Mouse (Mus musculus): ENCODE data around the gene Aoc2. TPM values are rescaled to one million over a fixed set of nuclear protein-coding genes. Genes with fewer than 3 reads are reported as not detected.

The Aoc2 gene
- polyA plus RNA-seq, 1 experiment, result 1.2 TPM

- H3K36me3 ChIP-seq (ENCODE audit: control insufficient read depth, insufficient read depth), result no peaks in the 10 kb centered on the region
- H3K79me2 ChIP-seq (ENCODE audit: control insufficient read depth, insufficient read depth), result no peaks in the 10 kb centered on the region
- H3K4me3 ChIP-seq, result no peak overlapping the region
- no peak overlapping the region for H3K4me2 ChIP-seq (ENCODE audit: low read depth)
- no peaks in the 10 kb centered on the region for H3K27me3 ChIP-seq (ENCODE audit: control insufficient read depth, insufficient read depth, insufficient read length)
- TF ChIP-seq MAX (IDR thresholded peaks at IDR 0.05; ENCODE audit: low read depth), result no peak
- no peak for TF ChIP-seq MYOG (IDR thresholded peaks at IDR 0.05; ENCODE audit: control insufficient read depth in 1 of 3, insufficient read depth in 1 of 3, insufficient read length in 2 of 3, low read depth in 2 of 3)
- TF ChIP-seq TCF3 (IDR thresholded peaks at IDR 0.05; ENCODE audit: insufficient read length, low read depth), result no peak
- TF ChIP-seq POLR2A (IDR thresholded peaks at IDR 0.05; ENCODE audit: insufficient read length, low read depth), result no peak
- no peak for TF ChIP-seq CEBPB (IDR thresholded peaks at IDR 0.05; ENCODE audit: insufficient read depth, poor library complexity, severe bottlenecking)
- no peak for TF ChIP-seq E2F4 (IDR thresholded peaks at IDR 0.05; ENCODE audit: insufficient read depth)
- TF ChIP-seq SRF (IDR thresholded peaks at IDR 0.05; ENCODE audit: control insufficient read depth, insufficient read length, low read depth), result no peak
- TF ChIP-seq USF1 (IDR thresholded peaks at IDR 0.05; ENCODE audit: low read depth), result no peak
- no peak for TF ChIP-seq MYOD1 (IDR thresholded peaks at IDR 0.05; ENCODE audit: control insufficient read depth in 1 of 3, insufficient read length in 2 of 3, low read depth in 2 of 3)
- no peak for TF ChIP-seq REST (IDR thresholded peaks at IDR 0.05; ENCODE audit: insufficient read depth, insufficient read length)
- no peak for TF ChIP-seq TCF12 (IDR thresholded peaks at IDR 0.05; ENCODE audit: insufficient read depth, poor library complexity, severe bottlenecking)
- no peak for TF ChIP-seq POLR2AphosphoS2 (IDR thresholded peaks at IDR 0.05; ENCODE audit: insufficient read length, low read depth)
- no peak overlapping the region for H3ac ChIP-seq (ENCODE audit: control insufficient read depth, insufficient read length)
These were observed 10.8 kb downstream of the Aoc2 start for GRCm38 (mm10) chr11:101335685-101336084.

GRCm38 (mm10) chr11:101338123-101338760 lies 13.4 kb downstream of the Aoc2 start:
- peak overlapping the region; percentile 93 for H3K4me2 ChIP-seq (ENCODE audit: low read depth)
- peak overlapping the region; percentile 13 for H3K4me3 ChIP-seq
- TF ChIP-seq E2F4 (IDR thresholded peaks at IDR 0.05; ENCODE audit: insufficient read depth) (no peak), MAX (IDR thresholded peaks at IDR 0.05; ENCODE audit: low read depth) (no peak), REST (IDR thresholded peaks at IDR 0.05; ENCODE audit: insufficient read depth, insufficient read length) (no peak), CEBPB (IDR thresholded peaks at IDR 0.05; ENCODE audit: insufficient read depth, poor library complexity, severe bottlenecking) (no peak), MYOD1 (IDR thresholded peaks at IDR 0.05; ENCODE audit: control insufficient read depth in 1 of 3, insufficient read length in 2 of 3, low read depth in 2 of 3) (no peak), TCF12 (IDR thresholded peaks at IDR 0.05; ENCODE audit: insufficient read depth, poor library complexity, severe bottlenecking) (no peak)
- no peaks in the 10 kb centered on the region for H3K27me3 ChIP-seq (ENCODE audit: control insufficient read depth, insufficient read depth, insufficient read length)
- H3K36me3 ChIP-seq (ENCODE audit: control insufficient read depth, insufficient read depth), result no peaks in the 10 kb centered on the region
- H3ac ChIP-seq (ENCODE audit: control insufficient read depth, insufficient read length), result no peak overlapping the region
- H3K79me2 ChIP-seq (ENCODE audit: control insufficient read depth, insufficient read depth), result no peaks in the 10 kb centered on the region

GRCm38 (mm10) chr11:101347083-101347775 lies 22.4 kb downstream of the Aoc2 start:
- TF ChIP-seq USF1 (IDR thresholded peaks at IDR 0.05; ENCODE audit: low read depth) (no peak), TCF3 (IDR thresholded peaks at IDR 0.05; ENCODE audit: insufficient read length, low read depth) (no peak), POLR2A (IDR thresholded peaks at IDR 0.05; ENCODE audit: insufficient read length, low read depth) (no peak), CEBPB (IDR thresholded peaks at IDR 0.05; ENCODE audit: insufficient read depth, poor library complexity, severe bottlenecking) (no peak), REST (IDR thresholded peaks at IDR 0.05; ENCODE audit: insufficient read depth, insufficient read length) (no peak), SRF (IDR thresholded peaks at IDR 0.05; ENCODE audit: control insufficient read depth, insufficient read length, low read depth) (no peak), POLR2AphosphoS2 (IDR thresholded peaks at IDR 0.05; ENCODE audit: insufficient read length, low read depth) (no peak), TCF12 (IDR thresholded peaks at IDR 0.05; ENCODE audit: insufficient read depth, poor library complexity, severe bottlenecking) (no peak), MYOD1 (IDR thresholded peaks at IDR 0.05; ENCODE audit: control insufficient read depth in 1 of 3, insufficient read length in 2 of 3, low read depth in 2 of 3) (no peak), MYOG (IDR thresholded peaks at IDR 0.05; ENCODE audit: control insufficient read depth in 1 of 3, insufficient read depth in 1 of 3, insufficient read length in 2 of 3, low read depth in 2 of 3) (no peak), MAX (IDR thresholded peaks at IDR 0.05; ENCODE audit: low read depth) (no peak), E2F4 (IDR thresholded peaks at IDR 0.05; ENCODE audit: insufficient read depth) (no peak)
- Histone ChIP-seq H3K79me2 (ENCODE audit: control insufficient read depth, insufficient read depth) (no peaks in the 10 kb centered on the region), H3K4me2 (ENCODE audit: low read depth) (no peak overlapping the region), H3K36me3 (ENCODE audit: control insufficient read depth, insufficient read depth) (no peaks in the 10 kb centered on the region), H3K27me3 (ENCODE audit: control insufficient read depth, insufficient read depth, insufficient read length) (peaks cover 20% of the 10 kb centered on the region), H3ac (ENCODE audit: control insufficient read depth, insufficient read length) (no peak overlapping the region), H3K4me3 (no peak overlapping the region)

- Histone ChIP-seq H3K27me3 (ENCODE audit: control insufficient read depth, insufficient read depth, insufficient read length) (peaks cover 25% of the 10 kb centered on the region), H3K79me2 (ENCODE audit: control insufficient read depth, insufficient read depth) (no peaks in the 10 kb centered on the region), H3ac (ENCODE audit: control insufficient read depth, insufficient read length) (no peak overlapping the region), H3K4me3 (no peak overlapping the region), H3K36me3 (ENCODE audit: control insufficient read depth, insufficient read depth) (no peaks in the 10 kb centered on the region), H3K4me2 (ENCODE audit: low read depth) (no peak overlapping the region)
- TF ChIP-seq CEBPB (IDR thresholded peaks at IDR 0.05; ENCODE audit: insufficient read depth, poor library complexity, severe bottlenecking), result no peak
- no peak for TF ChIP-seq USF1 (IDR thresholded peaks at IDR 0.05; ENCODE audit: low read depth)
- no peak for TF ChIP-seq POLR2AphosphoS2 (IDR thresholded peaks at IDR 0.05; ENCODE audit: insufficient read length, low read depth)
- TF ChIP-seq SRF (IDR thresholded peaks at IDR 0.05; ENCODE audit: control insufficient read depth, insufficient read length, low read depth), result no peak
- TF ChIP-seq REST (IDR thresholded peaks at IDR 0.05; ENCODE audit: insufficient read depth, insufficient read length), result no peak
- TF ChIP-seq POLR2A (IDR thresholded peaks at IDR 0.05; ENCODE audit: insufficient read length, low read depth), result no peak
- no peak for TF ChIP-seq MYOD1 (IDR thresholded peaks at IDR 0.05; ENCODE audit: control insufficient read depth in 1 of 3, insufficient read length in 2 of 3, low read depth in 2 of 3)
These were observed 23.9 kb downstream of the Aoc2 start for GRCm38 (mm10) chr11:101348774-101349173.
